Mouse (Mus musculus) frontal cortex, postnatal 10 days (tissue): Measurements from ENCODE around the gene Ppid.

Source experiments
- DNase-seq, 2 experiments: peaks; one replicate each; pipeline ENCODE4 v3.0.0; 2022; ENCODE audit warnings: low spot score in 2 of 2, mixed read lengths in 1 of 2

Gene Ppid

DNA sequence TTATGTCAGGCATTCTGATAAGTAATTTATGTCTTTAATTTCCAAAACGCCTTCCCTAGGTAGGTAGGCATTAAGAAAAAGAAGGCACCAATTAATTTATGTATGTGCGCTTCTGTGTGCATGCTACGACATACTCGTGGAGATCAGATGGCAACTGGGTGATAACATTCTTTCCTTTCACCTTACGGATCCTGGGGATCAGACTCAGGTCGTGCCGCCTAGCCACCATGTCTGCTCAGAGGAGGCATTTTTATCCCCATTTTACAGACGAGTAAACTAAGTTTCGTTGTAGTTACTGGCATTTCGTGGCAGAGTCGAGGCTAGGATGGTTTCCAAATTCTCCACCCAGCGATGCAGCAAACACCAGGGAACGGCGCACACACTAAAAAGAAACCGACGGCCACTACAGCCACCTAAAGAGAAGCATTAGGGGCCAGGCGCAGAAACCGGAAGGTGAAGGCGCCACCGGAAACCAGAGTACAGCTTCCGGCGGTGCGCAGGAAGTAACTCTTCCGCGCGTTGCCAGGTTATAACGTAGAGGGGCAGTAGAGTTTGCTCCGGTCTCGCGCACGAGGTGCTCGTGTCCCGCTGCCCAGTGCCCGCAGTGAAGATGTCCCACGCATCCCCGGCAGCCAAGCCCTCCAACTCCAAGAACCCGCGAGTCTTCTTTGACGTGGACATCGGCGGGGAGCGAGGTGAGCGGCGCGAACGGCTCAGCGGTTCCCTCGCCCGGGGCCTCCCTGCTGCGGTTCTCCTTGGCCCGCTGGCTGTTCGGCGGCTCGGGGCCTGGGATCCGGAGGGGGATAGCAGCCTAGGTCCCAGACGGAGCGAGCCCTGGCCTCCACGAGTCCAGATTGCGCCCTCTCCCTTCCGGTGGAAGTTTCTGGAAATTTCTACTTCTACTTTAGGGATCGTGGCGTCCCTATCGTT is at the start of gene Ppid:
Ppid (plus strand) TSS at position 480 of the 930 bp plus-strand sequence.
- DNase-seq, result peak; percentile 40 to 74

DNA sequence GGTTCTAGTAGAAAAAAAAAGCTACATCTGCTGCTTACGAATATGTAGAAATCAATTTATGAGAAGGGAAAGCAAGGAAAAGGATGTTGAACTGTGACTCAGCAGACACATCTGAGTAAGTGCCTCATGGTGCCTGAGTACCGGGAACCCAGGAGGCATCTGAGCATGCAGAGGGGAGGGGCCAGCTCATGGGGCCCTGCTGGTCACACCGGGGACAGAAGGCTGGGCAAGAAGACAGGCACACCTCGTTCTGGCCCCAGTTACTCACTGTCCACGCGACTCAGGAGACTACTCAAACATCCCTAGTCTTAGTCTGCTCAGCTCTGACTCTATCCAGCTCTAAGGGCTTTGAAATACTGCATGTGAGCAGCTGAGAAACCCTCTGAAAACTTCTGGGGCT is 48.6 kb upstream of the Ppid start:
- no peak for DNase-seq

- DNase-seq, result no peak
Measured at GRCm38 (mm10) chr3:79548681-79549437, 42.3 kb upstream of the Ppid start.

- DNase-seq, result no peak
Measured at GRCm38 (mm10) chr3:79549751-79550393, 41.3 kb upstream of the Ppid start.

DNA sequence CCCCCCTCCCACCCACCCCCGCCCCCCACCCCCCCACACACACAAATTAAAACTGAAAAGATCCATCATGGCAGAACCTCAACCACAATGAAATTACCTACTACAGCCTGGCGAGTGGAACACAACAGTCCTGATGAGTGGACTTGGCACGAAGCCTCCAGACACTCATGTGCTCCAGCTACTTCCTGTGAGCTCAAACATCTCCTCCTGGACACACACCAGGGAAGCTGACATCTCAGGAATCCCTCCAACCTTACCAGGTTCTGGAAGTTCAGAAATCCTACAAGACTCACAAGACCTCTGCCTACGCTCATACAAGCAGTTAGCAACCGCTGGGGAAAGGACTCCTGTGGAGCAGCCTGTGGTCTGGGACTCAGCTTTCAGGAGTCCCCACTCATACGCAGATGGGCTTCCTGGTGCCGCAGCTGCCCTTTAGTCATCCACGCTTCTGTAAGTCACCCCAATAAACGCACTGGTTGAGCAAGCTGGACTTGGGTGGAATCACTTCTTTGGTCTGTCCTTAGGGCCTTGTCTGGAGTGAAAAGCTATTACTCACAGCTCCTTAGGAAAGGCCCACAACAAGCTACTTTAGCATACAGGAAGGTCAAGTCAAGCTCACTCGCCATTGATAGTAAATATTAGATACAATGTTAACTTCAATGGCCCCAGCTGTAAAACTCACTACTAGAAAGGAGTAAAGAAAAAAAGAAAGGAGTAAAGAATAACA is 39.2 kb upstream of the Ppid start:
- DNase-seq, result no peak

DNA sequence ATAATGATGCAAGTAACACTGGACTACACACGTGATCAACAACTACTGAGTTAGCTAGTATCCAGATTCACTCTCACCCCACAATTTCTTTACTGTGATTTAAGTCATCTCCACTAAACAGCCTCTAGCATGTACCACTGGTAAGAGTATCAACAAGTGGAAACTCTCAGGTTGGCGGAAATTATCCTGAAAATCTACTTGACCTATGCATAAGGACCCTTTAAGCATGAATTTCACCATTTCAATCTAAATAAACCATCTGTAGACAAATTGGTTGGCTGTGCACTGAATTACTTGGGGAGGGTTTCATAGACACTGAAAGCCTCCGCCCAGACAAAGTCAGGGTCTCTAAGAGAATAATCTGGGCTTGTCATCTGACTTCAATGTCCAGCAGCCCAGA is 37.4 kb upstream of the Ppid start:
- DNase-seq, result no peak

DNA sequence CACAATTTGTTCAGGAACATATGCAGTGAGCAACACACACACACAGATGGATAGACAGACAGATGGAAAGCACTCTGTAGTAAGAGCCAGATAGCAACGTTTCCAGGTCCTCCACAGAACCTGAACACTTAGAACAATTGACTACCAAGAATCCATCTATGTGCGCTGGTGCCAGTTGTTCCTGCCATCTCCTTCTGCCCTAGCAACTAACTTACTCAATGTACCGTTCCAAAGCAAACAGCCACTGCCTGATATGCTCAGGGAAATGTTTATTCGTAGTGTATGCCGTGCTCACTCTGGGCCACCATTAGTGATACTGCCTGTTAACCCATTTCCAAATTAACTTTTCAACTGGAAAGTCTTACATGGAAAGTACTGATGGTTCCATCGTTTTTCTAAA is 36.1 kb upstream of the Ppid start:
- no peak for DNase-seq

- DNase-seq, result no peak
Measured at GRCm38 (mm10) chr3:79559021-79559772, 31.9 kb upstream of the Ppid start.

DNA sequence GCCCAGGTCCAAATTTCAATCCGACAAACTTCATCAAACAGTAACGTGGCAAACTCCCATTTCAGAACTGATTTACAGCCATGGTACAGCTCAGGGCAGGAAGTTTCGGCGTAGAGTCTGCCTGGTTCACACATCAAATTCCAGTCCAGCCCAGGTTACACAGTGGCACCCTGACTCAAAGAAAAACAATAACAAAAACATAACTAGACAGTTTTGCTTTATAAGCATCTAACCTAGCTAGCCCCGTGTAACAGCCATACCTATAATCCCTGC is 31.4 kb upstream of the Ppid start:
- DNase-seq, result no peak

DNA sequence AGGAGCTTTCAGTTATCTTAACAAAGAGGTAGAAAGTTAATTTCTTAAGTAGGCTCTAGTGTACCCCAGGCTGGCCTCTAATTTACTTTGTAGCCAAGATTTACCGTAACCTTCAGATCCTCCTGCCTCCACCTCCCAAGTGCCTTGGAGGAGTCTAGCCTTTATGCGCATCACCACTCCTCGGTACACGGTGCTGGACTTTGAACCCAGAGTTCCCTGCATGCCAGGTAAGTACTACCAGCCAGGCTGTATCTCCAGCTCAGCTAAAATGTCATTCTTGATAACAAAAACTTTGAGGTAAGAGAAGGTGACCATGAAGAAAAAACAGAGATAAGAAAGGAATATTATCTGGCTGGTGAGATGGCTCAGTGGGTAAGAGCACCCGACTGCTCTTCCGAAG is 30.6 kb upstream of the Ppid start:
- DNase-seq, result no peak

DNA sequence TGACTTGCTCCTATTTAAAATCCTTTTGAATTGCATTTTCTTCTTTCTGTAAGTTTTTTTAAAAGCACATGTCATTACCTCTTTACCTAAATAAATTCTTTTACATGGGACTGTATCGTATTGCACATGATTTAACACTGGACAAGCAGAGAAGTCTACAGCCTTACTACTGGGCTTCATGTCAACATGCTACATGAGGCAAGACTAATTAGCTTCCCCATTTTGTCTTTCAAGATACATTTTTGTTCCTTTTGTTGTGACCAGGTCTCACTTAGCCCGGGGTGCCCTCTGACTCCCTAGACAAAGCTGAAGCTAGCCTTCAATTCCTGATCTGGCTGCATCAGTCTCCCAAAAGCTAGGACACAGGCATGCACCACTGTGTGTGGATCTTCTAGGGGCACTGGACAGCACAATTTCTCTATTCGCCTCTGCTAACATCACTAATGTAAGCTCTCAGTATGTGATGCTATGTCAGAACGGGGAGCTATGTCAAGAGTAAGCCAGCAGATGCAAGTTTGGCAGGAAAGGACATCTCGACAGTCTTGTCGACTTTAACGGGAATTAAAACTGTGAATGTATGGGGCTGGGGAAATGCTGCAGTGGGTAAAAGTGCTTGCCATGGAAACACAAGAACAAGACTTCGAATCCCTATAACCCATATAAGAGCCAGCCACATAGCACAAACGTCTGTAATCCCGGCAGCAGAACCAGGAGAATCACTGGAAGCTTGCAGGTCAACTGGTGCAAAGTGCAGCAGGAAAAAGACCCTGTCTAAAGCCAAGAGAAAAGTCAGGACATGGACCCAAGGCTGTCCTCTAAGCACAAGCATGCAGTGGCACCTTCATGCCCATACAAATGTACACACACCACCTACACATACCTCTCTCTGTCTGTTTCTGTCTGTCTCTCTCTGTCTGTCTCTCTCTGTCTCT is 29.1 kb upstream of the Ppid start:
- no peak for DNase-seq

DNA sequence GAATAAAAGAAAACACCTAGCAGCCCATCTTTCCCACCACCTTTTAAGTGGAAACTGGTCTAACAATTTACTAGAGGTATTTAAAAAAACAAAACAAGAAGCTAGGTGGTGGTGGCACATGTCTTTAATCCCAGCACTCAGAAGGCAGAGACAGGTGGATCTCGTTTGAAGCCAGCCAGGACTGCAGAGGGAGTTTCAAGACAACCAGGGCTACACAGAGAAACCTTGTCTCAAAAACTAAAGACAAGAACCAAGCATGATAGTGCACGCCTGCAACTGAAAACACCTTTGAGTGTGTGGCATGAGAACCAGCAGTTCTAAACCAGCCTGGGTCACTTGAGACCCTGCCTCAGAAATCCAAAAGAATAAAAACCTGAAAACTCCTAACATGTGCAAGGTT is 27.6 kb upstream of the Ppid start:
- DNase-seq, result no peak

DNA sequence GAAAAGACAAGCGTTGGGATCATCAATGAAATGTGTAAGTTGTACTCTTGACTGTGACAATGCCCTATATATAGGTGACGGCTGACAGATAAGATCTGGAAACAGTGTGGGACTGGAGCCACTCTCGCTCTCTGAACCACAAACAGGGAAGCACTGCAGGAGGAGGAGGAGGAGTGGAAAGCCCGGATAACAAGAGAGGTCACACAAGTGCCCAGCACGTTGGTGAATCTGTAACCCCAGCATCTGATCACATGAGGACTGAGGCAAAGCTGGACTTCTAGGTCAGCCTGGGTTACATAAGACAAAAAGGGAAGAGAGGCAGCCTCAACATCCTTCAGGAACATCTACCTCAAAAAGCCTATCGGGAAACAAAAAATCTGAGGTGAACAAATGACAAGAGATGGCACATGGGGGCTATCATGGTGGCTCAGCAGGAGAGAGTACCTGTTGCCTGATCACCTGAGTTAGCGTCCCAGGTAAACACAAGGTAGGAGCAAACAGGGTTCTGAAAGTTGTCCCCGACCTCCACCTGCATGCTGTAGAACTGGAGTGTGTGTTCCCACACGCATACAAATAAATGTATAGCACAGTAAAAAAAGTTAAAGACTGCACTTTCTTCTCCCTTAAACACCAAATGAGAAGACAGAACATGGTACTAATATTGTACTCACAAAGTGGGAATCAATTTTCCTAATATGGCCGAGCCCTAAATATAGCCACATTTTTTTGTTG is 26.1 kb upstream of the Ppid start:
- no peak for DNase-seq

DNA sequence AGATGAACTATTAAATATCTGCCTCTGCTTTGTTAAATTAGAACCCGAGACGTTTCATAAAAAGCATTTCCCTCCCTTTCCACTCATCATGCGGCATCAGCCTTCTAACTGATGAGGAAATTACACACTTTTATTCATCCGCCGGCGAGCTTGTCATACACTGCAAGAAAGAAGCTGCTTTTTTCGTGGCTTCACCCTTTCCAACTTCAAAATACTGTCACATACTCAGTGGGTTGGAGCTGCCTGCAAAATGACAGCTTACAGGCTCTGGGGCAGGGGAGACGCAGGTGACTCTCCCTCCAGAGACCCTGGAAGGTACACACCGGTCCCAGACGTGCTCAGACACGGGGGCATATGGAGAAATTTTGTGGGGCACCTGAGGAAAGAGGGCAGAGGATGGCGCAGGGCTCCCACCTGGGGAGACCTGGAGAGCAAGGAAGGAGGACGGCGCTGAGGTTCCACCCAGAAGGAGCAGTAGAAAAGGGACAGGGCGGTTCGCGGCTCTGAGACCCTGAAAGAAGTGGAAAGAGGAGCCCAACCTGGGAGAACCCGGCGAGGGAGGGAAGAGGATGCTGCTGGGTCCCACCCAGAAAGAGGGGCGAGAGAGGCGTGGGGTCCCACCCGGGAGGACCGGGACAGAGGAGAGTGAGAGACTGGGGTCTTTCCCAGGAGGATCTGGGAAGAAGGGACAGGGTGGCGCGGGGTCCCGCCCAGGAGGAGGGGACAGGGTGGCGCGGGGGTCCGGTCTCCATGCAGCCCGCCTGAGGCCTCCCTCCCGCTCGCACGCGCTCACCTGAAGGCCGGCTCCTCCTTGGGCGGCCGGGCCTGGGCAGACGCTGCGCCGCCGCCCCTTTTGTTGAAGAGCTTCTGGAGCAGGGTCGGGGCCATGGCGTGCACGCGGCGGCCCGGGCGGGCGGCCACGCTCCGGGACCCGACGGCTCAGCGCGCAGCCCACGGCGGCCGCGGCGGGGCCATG is 24.1 kb upstream of the Ppid start:
- DNase-seq, result peak; percentile 34 to 59

GRCm38 (mm10) chr3:79567703-79568362 is 23.3 kb upstream of the Ppid start, which contains the start of gene Fnip2:
Gene Fnip2 (minus strand): TSS chr3:79567796.
- DNase-seq, result peak; percentile 83 to 87

GRCm38 (mm10) chr3:79568629-79569350 is 22.4 kb upstream of the Ppid start:
- no peak for DNase-seq

DNA sequence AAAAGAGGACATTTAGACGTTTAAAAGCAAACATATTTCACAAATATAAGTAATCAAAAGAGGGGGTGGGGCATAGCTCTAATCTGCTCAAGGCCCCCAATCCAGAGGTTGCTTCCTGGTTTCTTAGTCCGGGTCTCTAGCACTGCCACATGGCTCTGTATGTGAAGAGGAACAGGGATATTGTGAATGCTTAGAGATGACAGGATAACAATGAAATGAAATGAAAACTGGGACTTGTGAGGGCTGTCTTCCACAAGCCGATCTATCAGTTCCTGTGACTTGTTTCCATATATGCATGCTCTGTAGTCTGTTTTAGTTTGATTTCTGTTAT is 21.8 kb upstream of the Ppid start:
- no peak for DNase-seq
